Mouse (Mus musculus): ENCODE measurements around the gene Ttll10.

Ttll10 gene

DNA sequence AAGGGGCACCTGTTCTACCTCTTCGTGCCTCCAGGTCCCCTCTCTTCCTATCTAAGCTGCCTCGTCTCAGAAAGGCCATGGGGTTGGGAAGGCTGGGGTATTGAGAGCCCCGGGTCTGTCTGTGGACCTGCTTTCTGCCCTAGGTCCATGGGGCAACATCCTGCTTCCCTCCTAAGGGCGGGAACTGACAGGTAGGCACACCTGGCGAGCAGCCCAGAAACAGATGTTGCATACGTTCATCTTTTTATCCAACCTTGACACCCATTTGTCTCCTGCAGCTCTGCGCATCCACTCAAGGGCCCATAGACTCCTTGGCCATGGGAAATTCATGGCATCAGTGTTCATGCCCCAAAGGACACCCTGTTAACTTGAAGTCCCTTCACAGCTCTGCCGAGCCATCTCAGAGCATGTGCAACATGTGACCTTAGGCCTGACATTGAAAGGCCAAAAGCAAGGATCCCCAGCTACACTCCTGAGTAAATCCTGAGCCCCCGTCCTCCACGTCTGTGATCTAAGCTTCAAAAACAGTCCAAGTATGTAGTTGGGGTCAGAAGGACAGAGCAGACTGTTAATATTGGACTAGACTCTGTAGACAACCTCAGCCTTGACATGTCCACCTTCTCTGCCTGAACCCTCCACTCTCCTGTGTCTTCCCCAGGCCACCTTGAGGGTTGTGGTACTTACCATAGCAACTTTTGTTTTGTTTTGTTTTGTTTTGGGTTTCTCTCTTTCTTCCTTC is 6.1 kb upstream of the Ttll10 start:
- DNase-seq (ENCODE audit: inconsistent ontology term), result no peak

GRCm38 (mm10) chr4:156064510-156064897 is 5.3 kb upstream of the Ttll10 start:
- no peak for DNase-seq (ENCODE audit: inconsistent ontology term)

DNA sequence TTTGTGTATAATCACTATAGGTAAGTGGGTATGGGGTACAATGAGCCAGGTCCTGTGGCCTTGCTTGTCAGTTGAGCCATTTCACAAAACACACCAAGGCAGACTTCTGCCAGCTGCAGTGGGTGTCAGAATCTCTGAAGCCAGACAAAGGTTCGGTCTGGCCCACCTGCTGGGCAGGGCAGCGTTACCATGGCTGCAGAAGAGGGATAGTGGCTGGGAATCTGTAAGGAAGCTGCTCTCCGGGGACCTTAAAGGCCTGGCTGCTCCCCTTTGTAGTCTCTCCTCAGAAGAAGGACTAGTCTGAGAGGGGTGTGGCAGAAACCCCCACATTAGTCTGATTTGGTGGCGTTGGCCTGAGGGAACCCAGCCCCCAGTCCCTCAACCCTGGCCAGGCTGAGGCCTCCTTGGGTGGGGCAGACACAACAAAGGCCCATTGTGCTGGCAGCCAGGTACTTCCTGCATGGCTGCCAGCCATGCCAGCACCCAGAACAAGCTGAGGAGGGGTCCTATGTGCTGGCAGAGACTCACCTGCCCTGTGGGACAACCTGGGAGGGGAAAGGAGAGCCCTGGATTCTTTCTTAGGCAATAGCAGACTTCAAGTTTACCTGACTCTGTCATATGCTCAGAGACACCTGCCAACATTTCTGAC is 4.8 kb upstream of the Ttll10 start:
- DNase-seq (ENCODE audit: inconsistent ontology term), result peak; percentile 5

DNA sequence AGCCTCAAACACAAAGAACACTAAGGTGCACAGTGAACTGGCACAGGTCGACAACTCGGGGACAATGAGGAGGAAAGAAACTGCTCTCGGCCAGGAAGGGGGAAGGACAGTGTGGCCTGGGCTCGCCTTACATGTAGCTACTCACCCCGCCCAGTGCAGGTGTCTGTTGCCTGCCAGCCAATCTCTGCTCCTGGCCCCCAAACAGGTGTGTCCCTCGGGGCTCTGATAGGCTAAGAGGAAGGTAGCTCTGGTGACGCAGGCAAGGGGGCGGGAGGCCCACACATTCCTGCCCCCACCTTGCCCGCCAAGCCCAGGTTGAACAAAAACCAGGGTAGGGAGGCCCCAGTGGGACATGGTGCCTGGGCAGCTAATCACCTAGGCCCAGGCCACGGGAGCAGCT is 499 bp upstream of the Ttll10 start:
- DNase-seq (ENCODE audit: inconsistent ontology term), result no peak

DNA sequence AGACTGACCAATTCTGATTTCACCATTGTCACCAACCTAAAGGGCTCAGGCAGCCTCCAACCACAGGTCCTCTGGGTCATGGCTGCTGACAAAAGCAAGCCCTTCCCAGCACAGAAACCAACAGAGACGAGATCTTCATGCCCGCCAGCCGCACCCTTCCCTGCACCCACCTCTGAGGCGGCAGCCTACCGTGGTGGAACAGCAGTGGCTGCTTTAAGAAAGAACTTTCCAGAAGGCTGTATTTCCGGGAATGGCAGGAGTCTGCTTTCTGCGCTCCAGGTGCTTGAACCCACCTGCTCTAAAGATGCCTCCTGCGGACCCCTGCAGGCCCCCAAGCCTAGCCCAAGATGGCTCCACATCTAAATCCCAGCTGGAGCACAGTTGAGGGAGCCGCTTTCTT is 388 bp downstream of the Ttll10 start:
- DNase-seq (ENCODE audit: inconsistent ontology term), result no peak

GRCm38 (mm10) chr4:156057702-156058101 is 1.5 kb downstream of the Ttll10 start:
- no peak for DNase-seq (ENCODE audit: inconsistent ontology term)

DNA sequence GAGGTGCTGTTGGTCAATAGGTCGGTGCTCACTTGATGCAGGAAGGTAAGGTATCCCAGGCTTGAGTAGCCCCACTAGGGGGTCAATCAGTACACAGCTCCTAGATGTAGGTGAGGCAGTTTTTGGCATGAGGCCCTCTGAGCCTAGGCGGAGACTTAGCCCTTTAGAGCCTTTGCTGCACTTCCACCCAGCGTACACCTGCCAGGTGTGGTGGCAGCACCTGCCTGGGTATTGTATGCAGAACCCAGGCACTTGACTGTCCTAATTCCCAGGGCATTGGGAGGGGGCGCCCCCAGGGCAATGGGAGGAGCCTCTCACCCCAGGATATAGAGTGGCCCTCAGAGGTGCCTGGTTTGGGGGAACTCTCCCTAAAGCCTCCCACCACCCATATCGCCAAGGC is 4.0 kb downstream of the Ttll10 start:
- DNase-seq (ENCODE audit: inconsistent ontology term), result no peak

- no peak for DNase-seq (ENCODE audit: inconsistent ontology term)
Measured at GRCm38 (mm10) chr4:156054606-156055005, 4.6 kb downstream of the Ttll10 start.

GRCm38 (mm10) chr4:156054130-156054529 is 5.1 kb downstream of the Ttll10 start:
- no peak for DNase-seq (ENCODE audit: inconsistent ontology term)

- DNase-seq (ENCODE audit: inconsistent ontology term), result no peak
Measured at GRCm38 (mm10) chr4:156053113-156053512, 6.1 kb downstream of the Ttll10 start.

- DNase-seq (ENCODE audit: inconsistent ontology term), result no peak
Measured at GRCm38 (mm10) chr4:156050391-156050980, 8.7 kb downstream of the Ttll10 start.

DNA sequence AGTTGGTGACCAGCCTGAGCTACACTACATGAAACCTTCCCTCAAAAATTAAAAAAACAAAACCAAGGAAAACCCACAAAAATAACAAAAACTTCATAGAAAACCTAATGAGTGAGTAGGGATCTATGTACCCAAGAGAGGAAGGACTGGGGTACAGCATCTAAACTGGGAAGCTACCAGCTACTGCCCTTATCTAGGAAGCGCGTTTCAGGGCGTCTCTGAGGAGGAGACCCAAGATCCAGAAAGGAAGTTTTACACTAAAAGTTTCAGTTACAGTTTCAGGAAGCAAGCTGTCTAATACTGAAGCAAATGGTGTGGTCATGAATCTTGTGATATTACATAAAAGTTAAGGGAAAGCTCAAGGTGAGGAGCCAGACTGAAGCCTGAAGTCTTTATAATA is 9.4 kb downstream of the Ttll10 start:
- DNase-seq (ENCODE audit: inconsistent ontology term), result no peak

DNA sequence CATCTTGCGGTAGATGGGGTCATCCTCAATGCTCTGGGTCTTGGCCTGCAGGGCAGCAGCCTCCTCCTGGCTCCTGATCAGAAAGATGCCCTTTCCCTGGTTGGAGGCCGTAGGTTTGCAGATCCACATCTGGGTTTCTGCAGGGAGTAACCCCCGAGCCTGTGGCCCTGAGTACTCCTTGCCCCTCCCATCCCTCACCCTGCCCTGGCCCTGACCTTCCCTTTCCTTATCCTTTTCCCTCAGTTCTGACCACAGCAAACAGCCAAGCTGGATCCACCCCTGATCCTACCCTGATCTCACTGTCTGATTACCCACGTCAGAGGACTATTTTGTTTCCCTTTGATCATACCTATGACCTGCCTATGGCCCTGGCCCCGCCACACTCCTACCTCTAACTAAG is 14.5 kb downstream of the Ttll10 start:
- DNase-seq (ENCODE audit: inconsistent ontology term), result no peak

- no peak for DNase-seq (ENCODE audit: inconsistent ontology term)
Measured at GRCm38 (mm10) chr4:156034901-156035300, 24.3 kb downstream of the Ttll10 start.

- DNase-seq (ENCODE audit: inconsistent ontology term), result no peak
Measured at GRCm38 (mm10) chr4:156034301-156034700, 24.9 kb downstream of the Ttll10 start.

DNA sequence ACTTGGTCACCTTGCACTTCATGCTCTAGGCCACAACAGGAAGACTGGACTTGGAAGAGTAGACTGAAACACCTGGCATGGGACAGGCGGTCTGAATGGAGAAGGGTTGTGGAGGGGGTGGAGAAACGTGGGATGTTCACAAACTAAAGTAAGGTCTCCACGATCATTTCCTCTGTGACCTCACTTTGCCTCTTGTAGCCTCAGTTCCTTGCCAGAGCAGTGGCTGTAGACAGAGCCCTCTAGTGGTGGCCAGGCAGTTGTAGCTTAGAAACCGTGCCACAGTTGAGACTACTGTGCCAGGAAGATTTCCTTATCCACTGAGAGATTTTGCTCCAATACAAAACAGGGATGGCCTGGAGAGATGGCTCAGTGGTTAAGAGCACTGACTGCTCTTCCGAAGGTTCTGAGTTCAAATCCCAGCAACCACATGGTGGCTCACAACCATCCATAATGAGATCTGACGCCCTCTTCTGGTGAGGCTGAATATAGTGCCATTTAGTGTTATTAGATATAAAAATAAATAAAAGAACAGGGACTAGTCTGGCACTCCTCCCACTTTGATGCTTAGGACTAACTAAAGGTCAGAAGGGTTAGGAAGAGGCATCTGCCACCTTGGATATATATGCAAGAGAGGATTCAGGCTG is 25.6 kb downstream of the Ttll10 start:
- DNase-seq (ENCODE audit: inconsistent ontology term), result peak; percentile 11

GRCm38 (mm10) chr4:156032856-156033255 is 26.4 kb downstream of the Ttll10 start:
- no peak for DNase-seq (ENCODE audit: inconsistent ontology term)

DNA sequence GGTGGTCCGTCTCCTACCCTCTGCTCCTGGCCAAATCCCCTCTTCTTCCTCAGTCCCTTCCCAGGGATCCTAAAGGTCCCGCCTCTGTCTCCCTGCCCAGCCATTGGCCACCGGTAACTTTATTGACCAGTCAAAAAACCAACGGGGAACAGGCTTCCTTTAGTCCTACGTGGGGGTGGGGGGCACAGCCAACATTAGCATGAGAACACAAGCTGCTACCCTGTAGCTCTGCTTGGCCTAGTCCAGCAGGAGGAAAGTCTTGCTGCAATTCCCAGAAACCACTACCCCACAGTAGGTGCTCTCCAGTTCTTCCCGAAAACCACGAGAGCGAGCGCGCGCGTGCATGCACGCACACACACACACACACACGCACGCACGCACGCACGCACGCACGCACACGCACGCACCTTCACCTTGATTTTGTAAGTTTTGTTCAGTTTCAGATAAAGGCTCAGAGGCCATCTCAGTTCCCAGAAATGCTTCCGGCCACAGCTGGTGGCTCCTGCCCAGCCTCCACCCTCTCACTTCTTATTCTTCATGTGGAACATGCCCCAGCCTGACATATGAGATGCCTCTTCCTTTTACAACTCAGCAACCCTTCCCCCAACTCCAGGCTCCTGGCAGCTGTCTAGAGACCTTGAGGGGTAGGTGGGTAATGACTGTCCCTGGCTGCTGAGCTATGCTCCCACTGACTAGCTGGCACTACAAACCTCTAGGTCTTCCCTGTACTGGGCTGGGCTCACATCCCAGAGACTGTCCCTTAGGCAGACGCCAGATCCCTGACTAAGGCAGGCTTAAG is 27.4 kb downstream of the Ttll10 start:
- peak; percentile 95 for DNase-seq (ENCODE audit: inconsistent ontology term)

GRCm38 (mm10) chr4:156031255-156031592 is 28.0 kb downstream of the Ttll10 start:
- no peak for DNase-seq (ENCODE audit: inconsistent ontology term)

- DNase-seq (ENCODE audit: inconsistent ontology term), result peak; percentile 23
Measured at GRCm38 (mm10) chr4:156030651-156031118, 28.5 kb downstream of the Ttll10 start.

DNA sequence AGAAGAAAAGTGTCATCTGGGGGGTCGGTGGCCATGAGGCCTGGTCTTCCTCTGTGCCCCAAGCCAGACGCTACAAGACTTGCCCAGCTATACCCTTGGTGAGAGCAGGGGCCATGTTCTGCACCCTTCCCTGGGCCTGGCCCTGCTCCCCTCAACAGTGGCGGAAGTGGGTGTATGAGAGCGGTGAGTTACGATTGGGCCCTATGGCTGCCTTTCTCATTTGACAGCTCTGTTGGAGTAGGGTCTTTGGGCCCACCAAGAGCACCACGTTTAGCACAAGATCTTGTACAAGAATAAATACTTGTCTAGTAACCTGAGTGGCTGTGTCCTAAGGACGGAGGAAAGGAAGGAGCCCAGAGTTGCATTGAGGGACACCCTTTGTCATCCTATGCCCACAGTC is 30.6 kb downstream of the Ttll10 start:
- DNase-seq (ENCODE audit: inconsistent ontology term), result no peak

- peak; percentile 17 for DNase-seq (ENCODE audit: inconsistent ontology term)
Measured at GRCm38 (mm10) chr4:156026013-156026412, 33.2 kb downstream of the Ttll10 start, which contains the start of gene Tnfrsf18. Gene Tnfrsf18, plus strand, starts transcription at chr4:156026164.

Data from Muller cell, postnatal 12 days (primary cell).